Mouse (Mus musculus) CH12F3 (cell line): ENCODE data around the gene Serpina9.

ENCODE experiments used
- in situ Hi-C: fragments of 300-500 bp; cut with MboI; formaldehyde crosslinking; loops from 2 replicates; pipeline ENCODE4 v1.14.3; 2020; ENCODE audit warnings: low sequenced_read_pairs

Gene Serpina9

DNA sequence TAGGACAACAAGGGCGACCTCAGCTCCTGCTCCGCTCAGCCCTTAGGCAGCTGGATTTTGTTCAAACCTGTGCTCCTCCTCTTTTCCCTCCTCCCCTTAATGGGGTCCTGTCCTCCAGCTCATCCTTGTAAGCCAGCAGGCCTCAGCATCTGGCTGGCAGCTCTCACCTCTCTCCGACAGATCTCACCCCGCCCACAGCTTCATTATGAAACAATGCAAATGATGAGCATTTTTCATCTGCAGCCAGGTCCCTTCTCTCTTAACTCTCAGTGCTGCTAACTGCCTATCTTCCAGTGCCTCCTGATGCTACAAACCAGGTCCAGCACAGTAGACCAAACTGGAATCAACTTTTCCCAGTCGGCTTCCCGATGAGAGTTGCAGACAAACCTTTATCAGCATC lies at the start of gene Serpina9:
TSS of gene Serpina9 (minus strand) at position 136 of the 400 bp plus-strand sequence.
- in situ Hi-C loops: no loop called here

DNA sequence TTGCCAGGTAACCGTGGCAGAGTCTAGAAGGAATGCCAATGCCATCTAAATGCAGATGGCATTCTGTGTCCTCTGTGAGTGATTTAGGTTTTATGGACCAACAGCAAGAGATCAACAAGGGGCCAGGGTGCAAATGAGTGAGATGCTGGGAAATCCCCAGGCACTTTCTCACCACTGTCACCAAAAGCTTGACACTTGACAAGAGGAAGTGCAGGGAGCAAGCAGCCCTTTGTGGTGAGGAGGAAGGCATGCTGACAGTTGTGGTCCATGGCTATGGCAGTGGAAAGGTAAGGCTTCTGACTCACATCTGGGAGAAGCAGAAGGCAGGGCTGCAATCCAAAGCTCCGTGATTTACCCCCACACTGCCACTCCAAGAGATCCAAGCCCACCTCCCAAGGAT lies 48.3 kb upstream of the Serpina9 start:
- in situ Hi-C loops: loop anchor here (10.0 kb wide), 1 partner anchor 57 kb away; no protein-coding TSS in a partner anchor

DNA sequence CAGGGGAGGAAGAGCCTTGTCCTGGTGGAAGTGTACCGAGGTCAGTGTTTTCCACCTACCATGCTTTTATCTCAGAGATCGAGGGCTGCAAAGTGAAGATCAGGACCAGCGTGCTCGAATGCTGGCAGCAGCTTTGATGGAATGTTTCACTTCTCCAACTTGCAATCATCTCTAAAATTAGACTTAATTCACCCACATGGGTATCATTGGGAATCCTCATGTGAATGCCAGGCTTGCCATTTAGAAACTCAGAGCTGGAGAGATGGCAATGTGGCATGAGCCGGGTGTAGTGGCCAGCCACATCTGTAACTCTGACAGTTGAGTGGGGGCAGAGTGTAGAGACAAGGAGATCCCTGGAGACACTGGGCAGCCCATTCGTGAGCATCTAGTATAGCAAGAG lies 46.6 kb upstream of the Serpina9 start:
- in situ Hi-C loops: loop anchor here (10.0 kb wide), 1 partner anchor 55 kb away; no protein-coding TSS in a partner anchor

DNA sequence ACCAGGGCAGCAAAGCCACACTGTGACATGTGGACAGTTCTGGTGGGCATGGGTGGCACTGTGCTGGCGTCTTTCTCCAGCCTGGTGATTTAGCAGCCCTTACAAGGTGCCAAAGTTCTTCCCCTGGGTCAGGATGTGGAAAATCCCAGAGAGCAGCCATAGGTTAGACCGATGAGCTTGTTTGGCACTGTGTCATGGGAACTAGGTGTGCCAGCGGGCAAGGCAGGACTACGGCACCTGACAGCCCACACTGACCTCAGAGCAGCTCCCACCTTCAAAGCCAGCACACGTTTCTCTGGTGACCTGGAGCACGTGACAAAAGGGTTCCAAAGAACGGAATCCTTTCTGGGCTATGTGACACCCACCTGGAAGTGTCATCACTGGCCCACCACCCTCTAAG lies 44.0 kb upstream of the Serpina9 start:
- in situ Hi-C loops: no loop called here

DNA sequence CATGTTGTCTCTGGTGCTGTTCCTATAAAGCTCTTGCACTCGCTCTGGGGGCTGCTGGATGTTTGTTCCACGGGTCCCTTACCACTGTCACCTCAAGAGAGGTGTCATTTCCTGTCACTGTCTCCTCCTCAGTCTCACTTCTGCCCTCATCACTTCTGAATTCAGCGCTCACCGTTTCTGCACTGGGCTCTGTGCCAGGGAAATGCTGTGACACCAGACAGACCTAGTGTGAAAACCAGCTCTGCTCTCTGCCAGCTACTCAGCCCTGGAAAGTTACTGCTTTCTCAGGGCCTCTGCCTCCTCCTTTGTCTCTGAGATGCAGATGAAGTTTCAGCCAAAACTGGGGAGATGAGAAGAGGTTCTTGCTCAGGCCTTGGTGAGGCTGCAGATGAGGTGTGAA lies 43.5 kb upstream of the Serpina9 start:
- in situ Hi-C loops: no loop called here

DNA sequence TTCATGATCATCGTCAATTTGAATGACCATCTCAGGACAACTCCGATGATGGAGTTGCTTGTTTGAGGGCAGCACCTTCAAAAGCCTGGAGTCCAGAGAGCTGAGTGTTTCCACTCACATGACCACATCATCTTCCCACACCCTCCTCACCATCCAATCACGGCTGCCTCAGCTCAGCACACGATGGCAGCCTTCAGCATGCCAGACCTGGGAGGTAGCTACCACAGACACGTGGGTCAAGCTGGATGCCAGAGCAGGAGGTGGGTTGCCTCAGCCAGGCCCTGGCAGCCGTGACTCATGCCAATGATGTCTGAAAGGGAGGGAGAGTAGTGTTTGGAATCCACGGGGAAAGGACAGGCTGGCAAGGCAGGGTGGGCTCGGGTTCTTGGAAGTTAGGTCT lies 42.2 kb upstream of the Serpina9 start:
- in situ Hi-C loops: no loop called here

DNA sequence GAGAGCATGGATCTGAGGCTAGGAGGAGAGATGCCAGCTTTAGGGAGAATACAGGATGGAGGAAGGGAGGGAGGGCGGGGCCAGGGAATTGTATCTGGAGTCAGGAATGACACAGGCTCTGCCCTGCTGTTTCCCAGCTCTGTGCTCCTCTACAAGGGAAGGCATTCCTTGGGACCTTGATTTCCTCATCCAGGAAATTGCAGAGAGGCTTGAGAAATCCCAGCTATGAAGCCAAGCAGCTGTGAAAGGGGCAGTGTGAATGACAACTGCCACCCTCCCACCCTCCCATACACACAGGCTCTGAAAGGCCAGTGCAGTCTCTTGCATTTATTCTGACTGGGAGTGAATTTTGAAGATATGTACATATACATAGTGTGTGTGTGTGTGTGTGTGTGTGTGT lies 40.4 kb upstream of the Serpina9 start:
- in situ Hi-C loops: no loop called here

DNA sequence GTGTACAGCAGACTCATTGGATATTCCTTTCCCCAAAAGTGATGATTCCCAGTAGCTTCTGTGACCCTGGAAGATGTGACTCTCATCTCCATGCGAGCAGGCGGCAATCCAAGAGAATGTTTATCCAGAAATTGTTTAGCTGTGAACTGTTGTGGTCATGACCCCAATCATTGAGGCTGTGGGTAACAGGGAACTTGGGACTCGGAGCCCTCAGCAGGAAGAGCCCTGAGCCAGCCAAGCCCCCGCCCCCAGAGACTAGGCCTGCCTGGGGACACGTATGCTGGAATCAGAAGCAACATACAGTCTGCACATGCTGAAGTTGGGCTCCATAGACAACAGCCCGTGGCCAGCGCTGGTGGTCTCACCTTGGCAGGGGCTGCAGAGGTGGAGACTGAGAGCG lies 32.2 kb upstream of the Serpina9 start:
- in situ Hi-C loops: no loop called here

DNA sequence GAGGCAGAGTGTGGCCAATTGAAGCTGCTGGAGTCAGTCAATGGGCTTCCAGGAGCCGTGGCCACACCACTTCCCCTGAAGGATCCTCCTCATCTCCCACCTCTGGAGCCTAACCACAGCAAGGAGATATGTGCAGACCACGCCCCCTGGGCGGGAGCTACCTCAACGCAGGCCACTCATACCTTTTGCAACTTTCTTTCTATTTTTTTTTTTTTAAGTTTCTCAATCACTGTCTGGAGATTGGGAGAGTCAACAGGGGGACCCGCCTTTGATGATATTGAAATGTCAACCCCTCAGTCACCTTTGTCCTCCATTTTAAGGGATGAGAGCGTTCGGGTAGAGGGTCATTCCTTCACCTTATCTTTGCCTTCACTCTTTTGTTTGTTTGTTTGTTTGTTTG lies 30.8 kb upstream of the Serpina9 start, which contains the start of gene Serpina12:
TSS of gene Serpina12 (minus strand) at position 101 of the 400 bp plus-strand sequence.
- in situ Hi-C loops: no loop called here

DNA sequence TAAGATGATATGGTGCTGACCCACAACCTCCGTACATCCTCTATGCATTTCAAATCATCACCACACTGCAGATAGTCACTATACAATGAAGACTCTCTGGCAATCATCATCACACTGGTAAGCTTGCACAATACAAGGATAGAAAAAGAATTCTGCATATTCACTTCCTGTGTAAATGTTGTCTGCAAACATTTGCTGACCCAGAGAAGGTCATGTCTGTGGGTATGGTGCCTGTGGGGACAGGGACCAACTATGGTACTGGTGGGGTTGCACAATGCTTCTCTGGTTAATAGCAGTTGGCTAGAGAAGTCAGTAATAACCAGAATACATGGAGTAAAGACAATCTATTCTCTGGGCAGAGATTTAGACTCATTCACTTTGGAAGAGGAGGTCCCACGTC lies 29.2 kb upstream of the Serpina9 start:
- in situ Hi-C loops: no loop called here

DNA sequence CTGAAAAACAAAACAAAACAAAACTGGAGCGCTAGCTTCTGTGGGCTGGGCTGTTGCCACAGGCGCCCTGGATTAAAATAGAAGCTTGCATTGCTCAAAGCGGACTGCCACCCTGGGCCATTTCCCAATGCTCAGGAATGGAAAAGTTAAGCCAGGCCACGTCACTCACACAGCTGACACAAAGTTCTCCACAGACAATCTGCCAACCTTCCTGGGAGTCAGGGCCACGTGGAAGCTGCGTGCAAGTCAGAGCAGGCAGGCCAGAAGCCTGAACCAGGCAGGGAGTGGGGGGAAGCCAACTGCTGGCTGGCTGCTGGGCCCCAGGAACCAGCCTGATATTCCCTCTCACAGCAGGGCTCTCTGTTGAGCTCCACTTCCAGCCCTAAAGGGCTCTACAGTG lies 27.8 kb upstream of the Serpina9 start:
- in situ Hi-C loops: no loop called here

DNA sequence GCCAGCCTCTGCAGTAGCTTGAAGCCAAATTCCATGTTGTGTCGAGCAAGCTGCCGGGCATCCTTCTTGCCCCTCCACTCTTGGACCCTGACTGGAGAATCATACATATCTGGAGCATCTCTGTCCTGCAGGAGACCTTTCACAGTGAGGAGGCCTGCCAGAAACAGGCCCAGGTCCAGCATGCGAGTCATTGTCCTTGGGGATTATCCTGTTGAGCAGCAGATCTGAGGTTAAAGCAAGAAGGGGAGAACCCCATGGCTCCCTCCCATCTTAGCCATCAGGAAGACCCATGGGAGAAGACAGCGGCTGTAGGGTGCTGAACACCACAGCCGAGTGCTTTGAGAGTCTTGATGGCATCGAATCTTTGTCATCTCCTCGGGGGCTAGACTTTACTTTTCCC lies 24.6 kb upstream of the Serpina9 start:
- in situ Hi-C loops: no loop called here

DNA sequence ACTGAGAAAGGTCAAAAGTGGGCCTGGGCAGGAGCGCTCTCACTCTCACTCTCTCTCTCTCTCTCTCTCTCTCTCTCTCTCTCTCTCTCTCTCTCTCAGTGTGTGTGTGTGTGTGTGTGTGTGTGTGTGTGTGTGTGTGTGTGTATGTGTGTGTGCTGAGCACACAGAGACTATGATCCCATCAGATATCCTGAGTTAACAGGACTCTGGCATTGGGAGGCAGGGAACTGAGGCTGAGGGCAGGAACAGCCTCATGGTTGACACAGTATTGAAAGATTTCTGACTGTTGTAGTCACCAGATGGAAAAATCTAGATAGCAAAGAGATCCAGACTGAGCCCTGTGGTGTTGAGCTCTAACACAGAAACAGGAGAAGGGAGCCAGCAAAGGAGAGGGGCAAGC lies 20.2 kb upstream of the Serpina9 start:
- in situ Hi-C loops: no loop called here

DNA sequence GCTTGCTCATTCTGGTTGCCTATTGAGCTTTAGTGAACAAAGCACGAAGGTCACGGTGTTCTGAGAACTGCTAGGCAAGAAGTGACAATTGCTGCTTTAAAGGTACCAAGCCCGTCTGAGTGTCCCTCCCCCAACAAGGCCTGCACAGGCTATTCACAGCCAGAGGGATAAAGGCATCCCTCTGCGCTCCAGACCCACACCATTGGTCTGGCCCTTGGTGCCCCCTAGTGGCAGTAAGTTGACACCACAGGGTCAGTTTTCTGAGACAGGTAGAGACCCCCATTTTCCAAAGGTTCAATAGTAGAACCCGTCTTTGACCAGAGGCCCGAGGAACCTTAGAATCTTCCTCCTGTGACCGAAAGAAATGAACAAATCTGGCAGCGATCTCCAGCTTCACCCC lies 16.4 kb upstream of the Serpina9 start:
- in situ Hi-C loops: no loop called here

DNA sequence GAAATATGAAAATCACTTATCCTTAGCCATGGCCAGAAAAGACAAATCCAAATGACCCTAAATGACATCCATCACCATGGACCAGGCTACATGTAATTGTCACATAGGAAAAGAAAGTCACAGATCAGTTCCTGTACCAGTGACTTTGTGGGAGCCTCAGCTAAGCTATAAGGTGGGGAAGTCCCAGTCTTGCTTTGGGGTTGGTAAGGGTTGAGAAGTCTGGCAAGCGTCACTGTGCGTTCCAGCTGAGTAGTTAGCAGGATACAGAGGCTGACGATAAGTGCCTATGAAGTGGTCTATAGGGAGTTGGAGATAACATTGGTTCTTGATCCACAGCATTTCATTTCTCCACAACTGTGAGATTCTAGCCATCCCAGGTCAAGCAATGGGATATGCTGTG lies 1.7 kb upstream of the Serpina9 start:
- in situ Hi-C loops: no loop called here

DNA sequence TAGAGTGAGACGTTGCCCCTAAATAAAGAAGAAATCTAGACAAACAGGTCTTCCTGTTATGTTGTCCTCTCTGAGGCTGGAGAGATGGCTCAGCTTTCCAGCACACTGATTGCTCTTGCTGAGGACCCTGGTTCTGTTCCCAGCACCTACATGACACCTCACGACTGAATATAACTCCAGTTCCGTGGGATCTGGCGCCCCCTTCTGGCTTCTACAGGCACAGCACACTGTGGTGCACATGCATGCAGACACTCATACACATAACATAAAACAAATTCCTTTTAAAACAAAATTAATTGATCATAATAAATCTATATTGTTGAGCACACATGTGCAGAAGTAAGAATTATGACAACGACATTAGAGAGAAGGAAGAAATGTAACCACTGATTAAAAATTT lies 8.9 kb downstream of the Serpina9 start:
- in situ Hi-C loops: loop anchor here (10.0 kb wide), 1 partner anchor 60 kb away; no protein-coding TSS in a partner anchor

DNA sequence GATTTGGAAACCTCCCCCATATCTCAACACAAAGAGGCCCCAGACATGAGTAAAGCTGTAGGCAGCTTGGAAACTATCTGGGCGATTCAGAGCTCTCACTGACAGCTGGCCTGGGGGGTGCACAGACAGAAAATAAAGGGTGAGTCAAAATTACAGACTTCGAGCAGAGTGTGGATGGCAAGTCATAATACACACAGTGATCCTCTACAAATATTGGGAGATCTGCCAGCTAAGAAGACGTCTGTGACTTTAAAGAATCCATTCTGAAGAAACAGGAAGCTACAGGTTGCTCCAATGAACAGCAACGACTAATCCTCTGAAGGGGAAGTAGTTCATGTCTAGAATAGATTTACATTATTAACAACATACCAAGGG lies 10.3 kb downstream of the Serpina9 start:
- in situ Hi-C loops: loop anchor here (10.0 kb wide), 1 partner anchor 62 kb away; no protein-coding TSS in a partner anchor

DNA sequence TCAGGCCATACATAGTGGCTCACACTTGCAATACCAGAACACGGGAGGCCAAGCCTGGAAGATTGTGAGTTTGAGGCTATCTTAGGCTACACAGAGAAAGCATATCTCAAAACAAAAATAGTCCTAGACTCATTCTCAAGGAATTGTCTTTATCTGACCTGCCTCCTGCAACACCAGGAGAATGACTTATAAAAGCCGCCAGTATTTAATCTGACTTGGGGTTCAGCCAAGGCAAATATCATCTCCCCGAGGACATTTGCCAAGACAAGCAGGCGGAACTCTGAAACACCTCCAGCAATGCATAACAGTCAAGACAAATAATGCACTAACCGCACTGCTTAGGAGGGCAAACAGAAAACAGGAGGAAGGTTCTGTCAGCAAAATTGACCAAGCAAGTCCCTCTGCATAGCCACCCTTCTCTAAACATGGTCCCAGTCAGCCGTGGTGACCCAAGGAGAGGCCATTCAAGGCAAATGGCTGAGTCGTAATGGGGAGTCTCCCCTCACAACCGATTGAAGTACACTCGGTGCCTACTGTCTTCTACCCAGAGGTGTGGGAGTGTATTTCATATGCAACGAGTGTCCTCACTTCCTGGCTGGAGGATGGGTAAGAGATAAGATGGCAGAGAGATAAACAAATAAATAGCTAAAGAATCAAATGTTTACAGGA lies 10.9 kb downstream of the Serpina9 start:
- in situ Hi-C loops: loop anchor here (10.0 kb wide), 1 partner anchor 62 kb away; no protein-coding TSS in a partner anchor

DNA sequence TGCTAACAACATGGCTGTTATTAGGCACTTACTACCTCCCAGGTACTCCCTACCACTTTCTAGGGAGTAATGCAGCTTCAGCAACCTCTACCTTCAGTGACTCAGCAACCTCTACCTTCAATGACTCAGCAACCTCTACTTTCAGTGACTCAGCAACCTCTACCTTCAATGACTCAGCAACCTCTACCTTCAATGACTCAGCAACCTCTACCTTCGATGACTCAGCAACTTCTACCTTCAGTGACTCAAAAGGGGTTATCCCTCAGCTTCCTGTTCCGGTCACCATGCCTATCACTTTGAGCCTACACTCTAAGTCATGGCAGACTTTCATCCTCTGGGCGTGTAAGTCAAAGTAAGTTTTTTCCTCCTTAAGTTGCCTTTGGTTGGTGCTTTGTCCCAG lies 13.0 kb downstream of the Serpina9 start:
- in situ Hi-C loops: loop anchor here (10.0 kb wide), 1 partner anchor 64 kb away; no protein-coding TSS in a partner anchor

DNA sequence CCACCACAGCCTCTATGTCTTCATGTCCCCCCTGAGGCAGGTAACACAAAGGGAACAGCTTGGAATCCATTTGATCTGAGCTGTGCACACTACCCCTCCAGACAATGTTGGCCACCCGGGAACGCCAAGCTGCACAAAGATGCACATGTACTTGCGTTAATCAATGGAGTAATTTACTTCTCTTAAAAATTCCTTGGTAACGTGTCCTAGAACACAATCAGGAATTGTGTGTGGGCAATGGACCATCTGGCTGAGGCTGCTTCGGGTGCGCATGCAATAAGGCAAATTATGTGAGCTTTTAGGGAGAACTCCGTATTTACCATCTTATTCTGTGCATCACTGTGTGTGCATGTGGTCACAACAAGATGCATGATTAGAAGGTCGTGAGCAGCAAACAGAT lies 13.9 kb downstream of the Serpina9 start:
- in situ Hi-C loops: loop anchor here (10.0 kb wide), 1 partner anchor 65 kb away; no protein-coding TSS in a partner anchor

DNA sequence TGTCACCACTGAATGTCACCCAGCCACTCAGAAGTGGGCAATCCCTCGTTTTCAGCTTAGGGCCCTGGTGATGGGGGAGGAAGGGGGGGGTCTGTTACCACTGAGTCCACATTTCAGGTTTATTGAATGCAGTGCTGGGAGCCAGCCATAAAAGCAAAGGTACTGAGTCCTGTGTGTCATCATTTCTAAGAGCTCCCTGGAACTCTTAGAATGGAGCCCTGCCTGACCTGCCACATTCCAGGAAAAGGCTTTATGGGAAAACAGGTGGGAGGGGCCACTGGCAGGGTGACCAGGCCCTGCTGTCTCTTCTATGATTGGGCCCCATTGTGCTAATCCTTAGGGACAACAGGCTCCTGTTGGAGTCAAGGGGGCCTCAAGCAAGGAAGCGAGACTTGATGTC lies 17.0 kb downstream of the Serpina9 start:
- in situ Hi-C loops: no loop called here

DNA sequence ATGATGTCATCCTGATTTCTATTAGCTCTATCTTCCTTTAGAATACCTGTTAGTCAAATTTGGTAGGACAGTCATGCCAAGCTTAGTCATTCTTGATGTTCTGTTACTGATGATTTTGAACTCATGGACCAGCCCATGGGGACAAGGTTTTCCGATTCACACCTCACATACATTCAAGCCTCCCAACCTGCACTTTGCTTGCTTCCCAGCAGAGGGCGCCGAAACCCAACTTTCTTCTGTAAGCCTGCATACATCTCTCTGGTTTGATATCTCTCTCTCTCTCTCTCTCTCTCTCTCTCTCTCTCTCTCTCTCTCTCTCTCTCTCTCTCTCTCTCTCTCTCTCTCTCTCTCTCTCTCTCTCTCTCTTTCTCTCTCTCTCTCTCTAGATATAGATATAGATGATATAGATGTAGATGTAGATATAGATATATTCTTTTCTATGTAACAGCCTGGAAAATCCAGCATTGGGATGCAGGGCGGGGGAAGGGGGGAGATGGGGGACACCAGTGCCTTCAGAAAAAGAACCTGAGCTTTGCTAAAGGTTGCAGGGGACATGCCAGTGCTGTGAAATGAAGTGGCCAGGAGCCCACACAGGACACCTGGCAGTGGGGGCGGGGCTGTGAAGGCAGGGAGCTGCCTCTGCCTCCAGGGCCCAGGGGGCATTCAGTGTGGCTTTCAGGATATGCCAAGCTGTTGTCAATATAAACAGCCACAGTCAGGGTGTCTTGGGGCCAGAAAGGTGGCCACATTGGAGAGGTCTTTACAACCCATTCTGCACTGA lies 18.1 kb downstream of the Serpina9 start:
- in situ Hi-C loops: no loop called here
